Mouse (Mus musculus): ENCODE data around the gene Prkg1. TPM values are rescaled to one million over a fixed set of nuclear protein-coding genes. Genes with fewer than 3 reads are reported as not detected.

Gene Prkg1
- total and polyA plus RNA-seq, 2 experiments, result 0.27 to 3.4 TPM

- Histone ChIP-seq H3K4me3 (ENCODE audit: insufficient read depth, low read depth, low read length) (no peak overlapping the region), H3K36me3 (ENCODE audit: control insufficient read depth, insufficient read depth, low read length) (no peaks in the 10 kb centered on the region), H3K4me1 (ENCODE audit: control insufficient read depth, insufficient read depth, low read length) (no peaks in the 10 kb centered on the region), H3K27me3 (ENCODE audit: control insufficient read depth, insufficient read depth, low read length) (no peaks in the 10 kb centered on the region), H3K79me2 (ENCODE audit: control insufficient read depth, insufficient read depth, low read length) (no peaks in the 10 kb centered on the region), H3K27ac (replicated peaks; ENCODE audit: insufficient read depth, low read depth, low read length) (no peak overlapping the region), H3K9ac (ENCODE audit: low read depth, low read length) (no peak overlapping the region)
- 54% methylated on average over 7 of the region's 7 CpGs for WGBS
- peak; percentile 6 for DNase-seq (ENCODE audit: extremely low read depth, low read depth, low spot score)
- TF ChIP-seq POLR2A (IDR thresholded peaks at IDR 0.05; ENCODE audit: extremely low read depth, insufficient read depth, low read length) (no peak), CTCF (IDR thresholded peaks at IDR 0.05; ENCODE audit: low read depth, low read length) (no peak)
Observed at GRCm38 (mm10) chr19:31531249-31531740, 233.5 kb downstream of the Prkg1 start.

DNA sequence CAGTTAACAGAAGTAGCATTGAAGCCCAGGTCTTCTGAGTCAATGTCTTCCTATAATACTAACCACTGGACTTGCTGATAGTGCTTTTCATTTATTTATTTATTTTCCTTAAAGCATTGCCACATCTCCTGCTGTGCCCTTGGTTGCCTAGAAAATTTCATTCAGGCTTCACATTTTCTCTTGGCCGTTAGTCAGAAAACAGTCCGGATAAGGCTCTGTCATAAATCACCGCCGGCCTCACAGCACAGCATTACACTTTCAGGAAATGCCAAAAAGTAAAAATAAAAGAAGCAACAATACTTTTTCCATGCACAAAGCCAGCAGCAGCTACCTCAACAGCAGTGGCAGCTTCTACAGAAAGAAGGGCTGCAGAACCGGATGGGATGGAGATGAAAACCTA is 234.2 kb downstream of the Prkg1 start:
- DNase-seq (ENCODE audit: extremely low read depth, low read depth, low spot score), result peak; percentile 8

GRCm38 (mm10) chr19:31529890-31530289 is 234.9 kb downstream of the Prkg1 start:
- no peak for DNase-seq (ENCODE audit: extremely low read depth, low read depth, low spot score)
- H3K36me3 ChIP-seq (ENCODE audit: control insufficient read depth, insufficient read depth, low read length), result no peaks in the 10 kb centered on the region
- no peak for TF ChIP-seq POLR2A (IDR thresholded peaks at IDR 0.05; ENCODE audit: extremely low read depth, insufficient read depth, low read length)
- TF ChIP-seq CTCF (IDR thresholded peaks at IDR 0.05; ENCODE audit: low read depth, low read length), result no peak
- H3K4me3 ChIP-seq (ENCODE audit: insufficient read depth, low read depth, low read length), result no peak overlapping the region
- H3K4me1 ChIP-seq (ENCODE audit: control insufficient read depth, insufficient read depth, low read length), result no peaks in the 10 kb centered on the region
- WGBS, result 49% methylated on average over 4 of the region's 4 CpGs
- H3K27me3 ChIP-seq (ENCODE audit: control insufficient read depth, insufficient read depth, low read length), result no peaks in the 10 kb centered on the region
- no peak overlapping the region for H3K27ac ChIP-seq (replicated peaks; ENCODE audit: insufficient read depth, low read depth, low read length)
- H3K9ac ChIP-seq (ENCODE audit: low read depth, low read length), result no peak overlapping the region
- no peaks in the 10 kb centered on the region for H3K79me2 ChIP-seq (ENCODE audit: control insufficient read depth, insufficient read depth, low read length)

More for the DNA sequence above, 234.2 kb downstream of the Prkg1 start:
- Histone ChIP-seq H3K9ac (ENCODE audit: low read depth, low read length) (no peak overlapping the region), H3K79me2 (ENCODE audit: control insufficient read depth, insufficient read depth, low read length) (no peaks in the 10 kb centered on the region), H3K4me3 (ENCODE audit: insufficient read depth, low read depth, low read length) (no peak overlapping the region), H3K27ac (replicated peaks; ENCODE audit: insufficient read depth, low read depth, low read length) (no peak overlapping the region), H3K27me3 (ENCODE audit: control insufficient read depth, insufficient read depth, low read length) (no peaks in the 10 kb centered on the region), H3K4me1 (ENCODE audit: control insufficient read depth, insufficient read depth, low read length) (no peaks in the 10 kb centered on the region), H3K36me3 (ENCODE audit: control insufficient read depth, insufficient read depth, low read length) (no peaks in the 10 kb centered on the region)
- TF ChIP-seq POLR2A (IDR thresholded peaks at IDR 0.05; ENCODE audit: extremely low read depth, insufficient read depth, low read length), result no peak
- WGBS, result 62% methylated on average over 5 of the region's 5 CpGs

GRCm38 (mm10) chr19:31514490-31514889 is 250.3 kb downstream of the Prkg1 start:
- DNase-seq (ENCODE audit: extremely low read depth, low read depth, low spot score), result no peak
- H3K27me3 ChIP-seq (ENCODE audit: control insufficient read depth, insufficient read depth, low read length), result no peaks in the 10 kb centered on the region
- H3K27ac ChIP-seq (replicated peaks; ENCODE audit: insufficient read depth, low read depth, low read length), result no peak overlapping the region
- no peaks in the 10 kb centered on the region for H3K4me1 ChIP-seq (ENCODE audit: control insufficient read depth, insufficient read depth, low read length)
- no peak overlapping the region for H3K4me3 ChIP-seq (ENCODE audit: insufficient read depth, low read depth, low read length)
- H3K9ac ChIP-seq (ENCODE audit: low read depth, low read length), result no peak overlapping the region
- H3K79me2 ChIP-seq (ENCODE audit: control insufficient read depth, insufficient read depth, low read length), result no peaks in the 10 kb centered on the region
- 86% methylated on average over 2 of the region's 2 CpGs for WGBS
- TF ChIP-seq POLR2A (IDR thresholded peaks at IDR 0.05; ENCODE audit: extremely low read depth, insufficient read depth, low read length) (no peak), CTCF (IDR thresholded peaks at IDR 0.05; ENCODE audit: low read depth, low read length) (no peak)
- no peaks in the 10 kb centered on the region for H3K36me3 ChIP-seq (ENCODE audit: control insufficient read depth, insufficient read depth, low read length)

- TF ChIP-seq CTCF (IDR thresholded peaks at IDR 0.05; ENCODE audit: low read depth, low read length), result no peak
- no peak for TF ChIP-seq POLR2A (IDR thresholded peaks at IDR 0.05; ENCODE audit: extremely low read depth, insufficient read depth, low read length)
- Histone ChIP-seq H3K79me2 (ENCODE audit: control insufficient read depth, insufficient read depth, low read length) (no peaks in the 10 kb centered on the region), H3K27ac (replicated peaks; ENCODE audit: insufficient read depth, low read depth, low read length) (no peak overlapping the region), H3K4me3 (ENCODE audit: insufficient read depth, low read depth, low read length) (no peak overlapping the region), H3K4me1 (ENCODE audit: control insufficient read depth, insufficient read depth, low read length) (no peaks in the 10 kb centered on the region), H3K36me3 (ENCODE audit: control insufficient read depth, insufficient read depth, low read length) (no peaks in the 10 kb centered on the region), H3K9ac (ENCODE audit: low read depth, low read length) (no peak overlapping the region), H3K27me3 (ENCODE audit: control insufficient read depth, insufficient read depth, low read length) (no peaks in the 10 kb centered on the region)
- 70% methylated on average over 3 of the region's 3 CpGs for WGBS
- no peak for DNase-seq (ENCODE audit: extremely low read depth, low read depth, low spot score)
Observed at GRCm38 (mm10) chr19:31507831-31508230, 257.0 kb downstream of the Prkg1 start.

GRCm38 (mm10) chr19:31506296-31506695 is 258.5 kb downstream of the Prkg1 start:
- 89% methylated on average over 2 of the region's 2 CpGs for WGBS
- Histone ChIP-seq H3K79me2 (ENCODE audit: control insufficient read depth, insufficient read depth, low read length) (no peaks in the 10 kb centered on the region), H3K36me3 (ENCODE audit: control insufficient read depth, insufficient read depth, low read length) (no peaks in the 10 kb centered on the region), H3K27ac (replicated peaks; ENCODE audit: insufficient read depth, low read depth, low read length) (no peak overlapping the region), H3K27me3 (ENCODE audit: control insufficient read depth, insufficient read depth, low read length) (no peaks in the 10 kb centered on the region), H3K4me1 (ENCODE audit: control insufficient read depth, insufficient read depth, low read length) (no peaks in the 10 kb centered on the region), H3K4me3 (ENCODE audit: insufficient read depth, low read depth, low read length) (no peak overlapping the region), H3K9ac (ENCODE audit: low read depth, low read length) (no peak overlapping the region)
- TF ChIP-seq CTCF (IDR thresholded peaks at IDR 0.05; ENCODE audit: low read depth, low read length) (no peak), POLR2A (IDR thresholded peaks at IDR 0.05; ENCODE audit: extremely low read depth, insufficient read depth, low read length) (no peak)
- peak; percentile 5 for DNase-seq (ENCODE audit: extremely low read depth, low read depth, low spot score)
